Mouse (Mus musculus) spleen, adult 12 weeks (tissue): ENCODE measurements at regions not wholly inside any gene's neighbourhood (a gene's known extent, or its start where the extent isn't known, plus 50 kb on each side); places are given as distances from the start of the nearest gene placed in this dataset.

Experiments
- DNase-seq: peaks from one replicate; pipeline ENCODE4 v3.0.0; 2022; ENCODE audit warnings: low spot score

- DNase-seq, result no peak
Measured at GRCm38 (mm10) chr17:80792605-80793004, 64.3 kb upstream of the Map4k3 start.

GRCm38 (mm10) chr17:80789706-80790105 is 61.4 kb upstream of the Map4k3 start:
- DNase-seq, result no peak

GRCm38 (mm10) chr17:80789000-80789399 is 60.7 kb upstream of the Map4k3 start:
- no peak for DNase-seq

- DNase-seq, result no peak
Measured at GRCm38 (mm10) chr17:80786858-80787257, 58.6 kb upstream of the Map4k3 start.

- no peak for DNase-seq
Measured at GRCm38 (mm10) chr17:80786061-80786851, 58.0 kb upstream of the Map4k3 start.

- no peak for DNase-seq
Measured at GRCm38 (mm10) chr17:80785476-80785875, 57.2 kb upstream of the Map4k3 start.

GRCm38 (mm10) chr17:80785049-80785448 is 56.8 kb upstream of the Map4k3 start:
- DNase-seq, result no peak

GRCm38 (mm10) chr17:80782233-80782632 is 53.9 kb upstream of the Map4k3 start:
- DNase-seq, result no peak

GRCm38 (mm10) chr17:80781621-80782020 is 53.3 kb upstream of the Map4k3 start:
- DNase-seq, result no peak

GRCm38 (mm10) chr17:80780303-80780702 is 52.0 kb upstream of the Map4k3 start:
- no peak for DNase-seq

GRCm38 (mm10) chr17:80779782-80780181 is 51.5 kb upstream of the Map4k3 start:
- no peak for DNase-seq
